In the genomic region with DNA sequence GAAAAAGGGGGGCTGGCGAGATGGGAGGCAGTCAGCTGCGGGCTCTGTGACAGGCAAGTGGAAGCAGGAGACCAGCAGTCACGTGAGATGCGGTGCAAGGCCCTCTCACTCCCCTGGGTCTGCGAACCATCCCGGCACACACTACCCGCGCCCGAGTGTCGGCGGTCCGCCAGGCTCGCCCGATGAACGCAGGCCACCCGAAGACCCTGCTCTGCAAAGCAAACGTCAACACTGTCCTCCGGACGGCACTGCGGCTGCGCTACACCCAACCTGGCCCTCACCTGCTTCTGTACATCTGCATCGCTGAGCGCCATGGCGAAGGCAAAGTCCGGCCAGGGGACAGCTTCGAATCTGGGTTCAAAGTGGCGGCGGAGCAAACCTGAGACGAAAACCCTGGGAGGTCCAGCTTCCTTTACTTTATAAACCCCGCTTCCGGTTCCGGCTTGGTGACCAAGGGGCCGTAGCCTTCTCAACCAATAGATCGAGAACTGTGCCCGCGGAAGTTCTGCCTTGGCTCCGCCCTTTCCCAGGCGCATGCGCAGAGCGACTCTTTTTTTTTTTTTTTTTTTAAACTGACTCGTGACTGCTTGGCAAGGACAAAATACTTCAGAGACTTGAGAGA, we compare ENCODE assay signal across 8 mouse cellular contexts. TPM values are rescaled to one million over a fixed set of nuclear protein-coding genes. Genes with fewer than 3 reads are reported as not detected.
DNase-seq lines count a peak whose midpoint lies in the region; ATAC-seq and TF ChIP-seq lines count a peak whose summit lies in the region.

Atp6v1e1 (minus strand) TSS at position 487 of the 622 bp plus-strand sequence.

- TF ChIP-seq POLR2A in olfactory bulb, adult 2 months (IDR thresholded peaks at IDR 0.05; ENCODE audit: insufficient read depth, low read depth, low read length), result peak; percentile 58; the same call in 1 of the 2 replicates
- TF ChIP-seq POLR2A in thymus, adult 2 months (IDR thresholded peaks at IDR 0.05; ENCODE audit: control insufficient read depth, extremely low read depth, insufficient read depth, low read length, poor library complexity), result peak; percentile 66

- H3K36me3 ChIP-seq in ES-E14 (ENCODE audit: control insufficient read depth, insufficient read depth, low read length, poor library complexity, severe bottlenecking), result peaks cover 10% of the 10 kb centered on the region
- peaks cover 12% of the 10 kb centered on the region for H3K36me3 ChIP-seq in forebrain, embryonic 16.5 days (ENCODE audit: control insufficient read depth, insufficient read depth)
- H3K36me3 ChIP-seq in lung, embryonic 14.5 days (ENCODE audit: insufficient read depth), result peaks cover 19% of the 10 kb centered on the region
- peaks cover 19% of the 10 kb centered on the region for H3K36me3 ChIP-seq in thymus, adult 2 months (ENCODE audit: control insufficient read depth, insufficient read depth, low read length)

- ATAC-seq in forebrain, embryonic 16.5 days, result peak; percentile 96
- peak; percentile 98 for ATAC-seq in lung, embryonic 14.5 days (ENCODE audit: insufficient read depth)

- H3K9me3 ChIP-seq in ES-E14 (ENCODE audit: control insufficient read depth, insufficient read depth, low read depth, low read length), result no peaks in the 10 kb centered on the region
- no peaks in the 10 kb centered on the region for H3K9me3 ChIP-seq in forebrain, embryonic 16.5 days (ENCODE audit: control insufficient read depth, low read length)
- H3K9me3 ChIP-seq in lung, embryonic 14.5 days (ENCODE audit: low read depth, low read length), result no peaks in the 10 kb centered on the region

- no peak for TF ChIP-seq CTCF in layer of hippocampus, adult 2 months (conservative IDR thresholded peaks at IDR 0.05)
- TF ChIP-seq CTCF in lung, embryonic 14.5 days (IDR thresholded peaks at IDR 0.05; ENCODE audit: low read depth), result no peak
- TF ChIP-seq CTCF in olfactory bulb, adult 2 months (IDR thresholded peaks at IDR 0.05; ENCODE audit: insufficient read depth, low read depth, low read length), result no peak
- TF ChIP-seq CTCF in thymus, adult 2 months (IDR thresholded peaks at IDR 0.05; ENCODE audit: borderline replicate concordance, control insufficient read depth, extremely low read depth, insufficient read depth, low read length, poor library complexity), result 0 out of 2 replicates have a peak, but pooled peaks have one; percentile 21

- H3K4me1 ChIP-seq in ES-E14 (ENCODE audit: control insufficient read depth in 2 of 2, insufficient read depth in 2 of 2, low read length in 2 of 2, poor library complexity in 1 of 2), result 0 out of 4 replicates have a peak, but pooled peaks cover 2 to 4% of the 10 kb centered on the region in 2 experiments
- peaks cover 17% of the 10 kb centered on the region for H3K4me1 ChIP-seq in forebrain, embryonic 16.5 days (replicated peaks; ENCODE audit: control insufficient read depth, insufficient read depth, low read length)
- H3K4me1 ChIP-seq in lung, embryonic 14.5 days (ENCODE audit: insufficient read depth), result peaks cover 6% of the 10 kb centered on the region; the same call in 1 of the 2 replicates
- H3K4me1 ChIP-seq in olfactory bulb, adult 2 months (ENCODE audit: control insufficient read depth, insufficient read depth, low read length), result peaks cover 6% of the 10 kb centered on the region; the same call in 1 of the 2 replicates
- peaks cover 12% of the 10 kb centered on the region for H3K4me1 ChIP-seq in thymus, adult 2 months (replicated peaks; ENCODE audit: control insufficient read depth, insufficient read depth, low read length)

- H3K27ac ChIP-seq in ES-E14 (ENCODE audit: insufficient read depth, low read depth, low read length, poor library complexity, severe bottlenecking), result peak within 1 kb of the TSS; percentile 85
- H3K27ac ChIP-seq in forebrain, embryonic 16.5 days (ENCODE audit: low read length), result peak within 1 kb of the TSS; percentile 86
- H3K27ac ChIP-seq in layer of hippocampus, adult 2 months, result peak within 1 kb of the TSS; percentile 92
- peak within 1 kb of the TSS; percentile 90 for H3K27ac ChIP-seq in lung, embryonic 14.5 days (ENCODE audit: low read depth)
- peak within 1 kb of the TSS; percentile 49 for H3K27ac ChIP-seq in olfactory bulb, adult 2 months (ENCODE audit: insufficient read depth, low read depth, low read length)
- peak within 1 kb of the TSS; percentile 61 for H3K27ac ChIP-seq in thymus, adult 2 months (ENCODE audit: control insufficient read depth, insufficient read depth, low read length)

- DNase-seq in ES-E14 (ENCODE audit: low read depth, low spot score), result peak; percentile 97
- peak; percentile 94 for DNase-seq in cerebellum, adult 11-12 months
- peak; percentile 88 to 89 for DNase-seq in heart, postnatal 36 days
- DNase-seq in layer of hippocampus, adult 2 months (ENCODE audit: low spot score in 2 of 2), result peak; percentile 90 to 94
- DNase-seq in lung, embryonic 14.5 days, result peak; percentile 97
- DNase-seq in thymus, adult 2 months, result peak; percentile 91

- in situ Hi-C loops in ES-E14 (cut with MboI; ENCODE audit: low sequenced_read_pairs in 2 of 2, unreplicated experiment in 2 of 2), result no loop called here

- no peaks in the 10 kb centered on the region for H3K27me3 ChIP-seq in forebrain, embryonic 16.5 days (replicated peaks; ENCODE audit: control insufficient read depth, insufficient read depth, low read length)
- H3K27me3 ChIP-seq in lung, embryonic 14.5 days (ENCODE audit: insufficient read depth, low read length), result no peaks in the 10 kb centered on the region
- H3K27me3 ChIP-seq in thymus, adult 2 months (ENCODE audit: control insufficient read depth, insufficient read depth, low read length), result no peaks in the 10 kb centered on the region

- under 1% methylated on average over 41 of the region's 41 CpGs for WGBS in forebrain, embryonic 16.5 days
- under 1% methylated on average over 41 of the region's 41 CpGs for WGBS in lung, embryonic 14.5 days
- WGBS in olfactory bulb, adult 2 months, result 0% methylated on average over 41 of the region's 41 CpGs
- under 1% methylated on average over 41 of the region's 41 CpGs for WGBS in thymus, adult 2 months

- peak within 1 kb of the TSS; percentile 89 to 92 for H3K4me3 ChIP-seq in ES-E14 (ENCODE audit: insufficient read depth in 1 of 2, low read depth in 1 of 2, low read length in 2 of 2, poor library complexity in 1 of 2, severe bottlenecking in 1 of 2)
- H3K4me3 ChIP-seq in forebrain, embryonic 16.5 days (replicated peaks; ENCODE audit: low read length), result peak within 1 kb of the TSS; percentile 99
- peak within 1 kb of the TSS; percentile 99 for H3K4me3 ChIP-seq in layer of hippocampus, adult 2 months
- H3K4me3 ChIP-seq in lung, embryonic 14.5 days (ENCODE audit: low read depth, low read length), result peak within 1 kb of the TSS; percentile 72
- peak within 1 kb of the TSS; percentile 56 for H3K4me3 ChIP-seq in olfactory bulb, adult 2 months (ENCODE audit: insufficient read depth, low read depth, low read length)
- H3K4me3 ChIP-seq in thymus, adult 2 months (ENCODE audit: control insufficient read depth, insufficient read depth, low read length), result peak within 1 kb of the TSS; percentile 96

- peak within 1 kb of the TSS; percentile 92 for H3K9ac ChIP-seq in ES-E14 (ENCODE audit: insufficient read depth, low read depth, low read length, poor library complexity, severe bottlenecking)
- peak within 1 kb of the TSS; percentile 82 for H3K9ac ChIP-seq in forebrain, embryonic 16.5 days (replicated peaks; ENCODE audit: low read depth, low read length)
- peak within 1 kb of the TSS; percentile 68 for H3K9ac ChIP-seq in lung, embryonic 14.5 days

- peak within 1 kb of the TSS; percentile 84 for H3K4me2 ChIP-seq in forebrain, embryonic 16.5 days (ENCODE audit: low read length)
- H3K4me2 ChIP-seq in lung, embryonic 14.5 days, result peak within 1 kb of the TSS; percentile 75

- intact Hi-C loops in heart, postnatal 36 days (cut with DNase I), result loop anchor here (10.0 kb wide), 1 partner anchor 788 kb away; the partner anchor contains the start of gene Wnk1

TF ChIP-seq in ES-E14, 5 proteins besides CTCF, POLR2A, EP300 and RAD21:
- TF ChIP-seq CHD2 (IDR thresholded peaks at IDR 0.05; ENCODE audit: low read depth, low read length), result no peak
- TF ChIP-seq ZNF384 (IDR thresholded peaks at IDR 0.05; ENCODE audit: low read depth, low read length), result peak; percentile 100
- 0 out of 2 replicates have a peak, but pooled peaks have one; percentile 8 for TF ChIP-seq ZC3H11A (IDR thresholded peaks at IDR 0.05; ENCODE audit: borderline replicate concordance, low read depth, low read length)
- no peak for TF ChIP-seq MAFK (IDR thresholded peaks at IDR 0.05; ENCODE audit: insufficient read depth, low read depth, low read length)
- peak; percentile 71; the same call in 1 of the 2 replicates for TF ChIP-seq HCFC1 (IDR thresholded peaks at IDR 0.05; ENCODE audit: borderline replicate concordance, insufficient read depth, low read length)

RNA-seq across cellular contexts. Expression of gene Atp6v1e1, which starts in this region (rescaled TPM):
- 92.0 and 126 TPM in 2 replicates for total RNA-seq in ES-E14 (2012; rRNA removed)
- 240 and 248 TPM in 2 replicates for polyA plus RNA-seq in forebrain, embryonic 16.5 days (2015; fragmentation: Nextera tagmentation; extraction: Ambion mirVana)
- 100 to 1,000 TPM; 159 to 160 TPM for total RNA-seq in heart, postnatal 36 days (2021)
- 100 to 1,000 TPM; 467 to 509 TPM for total RNA-seq in layer of hippocampus, adult 2 months (2021)
- polyA plus RNA-seq in lung, embryonic 14.5 days (2014; fragmentation: Nextera tagmentation; extraction: Ambion mirVana), result 92.1 and 92.3 TPM in 2 replicates
- not detected in 2 replicates for polyA plus RNA-seq in olfactory bulb, adult 2 months (2012; ENCODE audit: insufficient read depth, insufficient read length, low replicate concordance, missing spikeins)
- 122 and 136 TPM in 2 replicates for polyA plus RNA-seq in thymus, adult 2 months (2012; rRNA removed)

Comparison
In these comparisons a context has a peak if more than half of its experiments do, and no peak if none do; other contexts are left out.
1. Peak in every context shown above with its lines: DNase-seq, ATAC-seq, H3K4me3 ChIP-seq and H3K27ac ChIP-seq.